Mouse (Mus musculus) heart, postnatal 0 days (tissue): ENCODE measurements at regions not wholly inside any gene's neighbourhood (a gene's known extent, or its start where the extent isn't known, plus 50 kb on each side); places are given as distances from the start of the nearest gene placed in this dataset.

Source experiments
- CTCF ChIP-seq: IDR thresholded peaks from 2 replicates; pipeline ENCODE4 v1.5.1; 2016; ENCODE audit warnings: antibody characterized with exemption, control low read depth, low read depth
- EP300 ChIP-seq: IDR thresholded peaks from 2 replicates; pipeline ENCODE4 v1.6.1; 2016; ENCODE audit warnings: antibody characterized with exemption, low read depth

DNA sequence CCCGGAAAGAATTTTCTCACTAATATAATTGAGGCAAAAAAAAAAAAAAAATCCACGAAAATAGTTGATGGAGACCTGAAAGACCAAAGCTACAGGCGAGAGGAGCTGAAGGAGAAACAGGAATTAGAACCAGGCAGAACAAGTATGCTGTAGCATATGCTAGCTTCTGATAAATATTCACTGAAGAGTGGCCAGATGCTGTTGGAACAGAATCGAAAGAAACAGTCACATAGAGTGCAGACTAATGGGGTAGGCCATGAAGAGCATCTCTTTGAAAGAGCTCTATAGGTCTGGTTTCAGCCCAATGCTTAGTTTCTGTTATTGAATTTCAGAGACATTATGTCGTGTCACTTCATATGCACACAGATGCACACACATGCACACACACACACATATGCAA, 386.3 kb upstream of the Slc30a5 start:
- TF ChIP-seq EP300, result no peak
- no peak for TF ChIP-seq CTCF
